Mouse (Mus musculus) stomach, embryonic 16.5 days (tissue): Measurements from ENCODE around the gene Drosha. TPM values are rescaled to one million over a fixed set of nuclear protein-coding genes. Genes with fewer than 3 reads are reported as not detected.

Experiments used
- ATAC-seq: fragments of 200-750 bp; cut with Nextera tagmentation; 2 replicates; pipeline ENCODE4 v1.8.0; 2017; ENCODE audit warnings: moderate number of reproducible peaks, moderate TSS enrichment; ENCODE audit not compliant: insufficient read depth, low FRiP score
- H3K27ac ChIP-seq: fragments of 300-500 bp; sonication (generic); 2 replicates; pipeline ENCODE4 v1.5.1; 2014; ENCODE audit warnings: low read length
- H3K27me3 ChIP-seq: fragments of 300-500 bp; sonication (generic); 2 replicates; pipeline ENCODE4 v1.6.1; 2014; ENCODE audit warnings: low read length, control low read depth, mixed read lengths; ENCODE audit not compliant: control insufficient read depth, insufficient read depth
- H3K36me3 ChIP-seq: fragments of 300-500 bp; sonication (generic); 2 replicates; pipeline ENCODE4 v1.6.1; 2014; ENCODE audit warnings: low read length; ENCODE audit not compliant: control insufficient read depth, insufficient read depth
- H3K4me1 ChIP-seq: fragments of 300-500 bp; sonication (generic); 2 replicates; pipeline ENCODE4 v1.6.1; 2014; ENCODE audit warnings: low read length, control low read depth, mixed read lengths; ENCODE audit not compliant: control insufficient read depth, insufficient read depth
- H3K4me2 ChIP-seq: fragments of 300-500 bp; sonication (generic); 2 replicates; pipeline ENCODE4 v1.6.1; 2014; ENCODE audit warnings: low read depth, low read length, mixed read lengths
- H3K4me3 ChIP-seq: fragments of 300-500 bp; sonication (generic); replicated peaks from 2 replicates; pipeline ENCODE4 v1.5.1; 2014; ENCODE audit warnings: mild to moderate bottlenecking, low read length
- H3K9ac ChIP-seq: fragments of 300-500 bp; sonication (generic); 2 replicates; pipeline ENCODE4 v1.6.1; 2014; ENCODE audit warnings: low read length
- H3K9me3 ChIP-seq: fragments of 300-500 bp; sonication (generic); replicated peaks from 2 replicates; pipeline ENCODE4 v1.6.1; 2016; ENCODE audit warnings: low read length, control low read depth; ENCODE audit not compliant: control insufficient read depth
- WGBS: fragments of 180-500 bp; shearing (Covaris S2); extraction: QIAGEN DNeasy Blood & Tissue Kit; methylation state at CpG from one replicate; pipeline ENCODE4 v1.1.7; 2014; 5-methylcytosine and 5-hydroxymethylcytosine counted together
- microRNA-seq: library from miRNA; unstranded; fragments of <30 nt; microRNA quantifications from one replicate; pipeline ENCODE4, GENCODE M21; 2016
- polyA plus RNA-seq: library from polyadenylated mRNA; unstranded; fragments of >200 nt; fragmentation: Nextera tagmentation; extraction: Ambion mirVana; gene quantifications from 2 replicates; pipeline ENCODE4 v1.2.1, GENCODE M21; 2015

Drosha gene
- polyA plus RNA-seq, 1 experiment from 2014 or later: 29.2 TPM

- Histone ChIP-seq H3K36me3 (no peaks in the 10 kb centered on the region), H3K9ac (no peak overlapping the region), H3K4me1 (no peaks in the 10 kb centered on the region), H3K27ac (no peak overlapping the region), H3K4me2 (no peak overlapping the region), H3K9me3 (no peaks in the 10 kb centered on the region), H3K27me3 (no peaks in the 10 kb centered on the region), H3K4me3 (no peak overlapping the region)
- WGBS: 83% methylated on average over 10 of the region's 10 CpGs
- ATAC-seq: no peak
These were observed 137.6 kb downstream of the Drosha start for GRCm38 (mm10) chr15:12962179-12962578.

DNA sequence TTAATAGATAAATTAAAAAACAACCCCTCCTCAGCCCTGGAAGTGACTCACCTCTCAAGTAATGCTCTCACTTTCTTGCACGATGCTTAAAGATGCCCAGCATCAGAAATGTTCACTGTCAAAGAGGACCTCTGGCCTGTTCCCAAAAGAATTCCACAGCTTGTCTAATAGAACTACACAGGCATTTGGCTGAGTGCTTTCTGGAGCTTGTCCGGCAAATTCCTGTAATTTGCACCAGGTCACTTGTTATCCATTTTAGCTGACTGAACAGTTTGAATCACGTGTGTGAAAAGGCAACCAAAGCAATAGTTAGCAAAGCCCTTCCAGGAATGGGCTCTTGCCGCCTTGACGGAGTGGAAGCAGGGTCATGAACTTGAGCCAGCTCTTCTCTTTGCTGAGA is 140.6 kb downstream of the Drosha start:
- no peak overlapping the region for H3K9ac ChIP-seq
- no peak overlapping the region for H3K4me2 ChIP-seq
- no peaks in the 10 kb centered on the region for H3K27me3 ChIP-seq
- no peak overlapping the region for H3K27ac ChIP-seq
- H3K4me1 ChIP-seq: no peaks in the 10 kb centered on the region
- no peaks in the 10 kb centered on the region for H3K36me3 ChIP-seq
- H3K4me3 ChIP-seq: no peak overlapping the region
- 78% methylated on average over 5 of the region's 5 CpGs for WGBS
- ATAC-seq: no peak
- no peaks in the 10 kb centered on the region for H3K9me3 ChIP-seq

DNA sequence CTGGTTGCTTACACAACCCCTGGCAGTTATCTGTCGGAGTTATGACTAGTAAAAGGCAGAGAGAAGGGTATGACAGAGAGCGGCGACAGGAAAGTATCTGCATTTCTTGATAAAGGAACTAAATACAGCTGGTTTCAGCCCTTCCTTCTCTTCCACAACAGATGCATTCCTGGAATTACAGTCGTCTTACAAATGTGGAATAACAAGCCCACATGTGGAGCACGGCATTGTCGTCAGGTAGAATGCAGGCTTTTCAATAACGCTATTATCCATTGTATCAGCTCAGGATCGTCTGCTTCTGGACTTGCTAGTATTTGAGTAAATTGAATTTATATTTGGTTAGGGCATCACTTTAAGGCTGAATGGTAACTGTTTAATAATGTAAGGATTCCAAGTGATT is 144.2 kb downstream of the Drosha start:
- no peak for ATAC-seq
- Histone ChIP-seq H3K9me3 (no peaks in the 10 kb centered on the region), H3K36me3 (no peaks in the 10 kb centered on the region)

GRCm38 (mm10) chr15:12972441-12972840 is 147.8 kb downstream of the Drosha start:
- Histone ChIP-seq H3K4me1 (no peaks in the 10 kb centered on the region), H3K27ac (no peak overlapping the region), H3K36me3 (no peaks in the 10 kb centered on the region), H3K4me2 (no peak overlapping the region), H3K4me3 (no peak overlapping the region), H3K27me3 (no peaks in the 10 kb centered on the region), H3K9ac (no peak overlapping the region), H3K9me3 (no peaks in the 10 kb centered on the region)
- no peak for ATAC-seq
- 83% methylated on average over 8 of the region's 8 CpGs for WGBS

More for the DNA sequence above, 144.2 kb downstream of the Drosha start:
- Histone ChIP-seq H3K27me3 (no peaks in the 10 kb centered on the region), H3K4me3 (no peak overlapping the region), H3K4me1 (no peaks in the 10 kb centered on the region), H3K4me2 (no peak overlapping the region), H3K27ac (no peak overlapping the region), H3K9ac (no peak overlapping the region)
- WGBS: 74% methylated on average over 8 of the region's 8 CpGs

Small RNAs within 50 kb of the gene (microRNA-seq; reads per million reads assigned to microRNA genes)
- gene Gm47288: not detected

Other genes starting within 250 kb of the Drosha start
- 22.5 and 27.0 TPM in 2 replicates for gene Pdzd2, start 84.9 kb upstream of the Drosha start, polyA plus RNA-seq
- 31.3 and 35.7 TPM in 2 replicates for gene 6030458C11Rik, start 166 bp upstream of the Drosha start, polyA plus RNA-seq